Mouse (Mus musculus): ENCODE measurements around the gene Ddx43. TPM values are rescaled to one million over a fixed set of nuclear protein-coding genes. Genes with fewer than 3 reads are reported as not detected.

Ddx43 gene
- polyA plus RNA-seq, 1 experiment from 2014 or later: 0.27 TPM

- peaks cover 82% of the 10 kb centered on the region for H3K36me3 ChIP-seq (replicated peaks)
- no peak overlapping the region for H3K4me3 ChIP-seq (replicated peaks)
- no peaks in the 10 kb centered on the region for H3K4me1 ChIP-seq
- H3K4me2 ChIP-seq: no peak overlapping the region
- no peaks in the 10 kb centered on the region for H3K9me3 ChIP-seq
- ATAC-seq (ENCODE audit: low FRiP score): no peak
- H3K9ac ChIP-seq: no peak overlapping the region
- no peak overlapping the region for H3K27ac ChIP-seq
- 95% methylated on average over 4 of the region's 4 CpGs for WGBS
- no peaks in the 10 kb centered on the region for H3K27me3 ChIP-seq
Observed at GRCm38 (mm10) chr9:78463337-78463736, 67.8 kb downstream of the Ddx43 start.

- Histone ChIP-seq H3K27me3 (no peaks in the 10 kb centered on the region), H3K36me3 (replicated peaks) (peaks cover 73% of the 10 kb centered on the region), H3K4me3 (replicated peaks) (no peak overlapping the region), H3K9me3 (no peaks in the 10 kb centered on the region), H3K4me2 (no peak overlapping the region), H3K4me1 (no peaks in the 10 kb centered on the region), H3K27ac (no peak overlapping the region), H3K9ac (no peak overlapping the region)
- WGBS: 93% methylated on average over 3 of the region's 3 CpGs
- ATAC-seq (ENCODE audit: low FRiP score): no peak
Observed at GRCm38 (mm10) chr9:78465725-78466124, 70.1 kb downstream of the Ddx43 start.

Other genes starting within 250 kb of the Ddx43 start
- gene Gsta4, start 213.0 kb upstream of the Ddx43 start, polyA plus RNA-seq (2016; fragmentation: Nextera tagmentation; extraction: Ambion mirVana): 36.7 and 43.0 TPM in 2 replicates
- not detected in 2 replicates for gene Gsta1, start 165.1 kb upstream of the Ddx43 start, polyA plus RNA-seq (2016; fragmentation: Nextera tagmentation; extraction: Ambion mirVana)
- gene Gm3776, start 138.6 kb upstream of the Ddx43 start, polyA plus RNA-seq (2016; fragmentation: Nextera tagmentation; extraction: Ambion mirVana): not detected in 2 replicates
- not detected in 2 replicates for gene Gm10639, start 105.9 kb upstream of the Ddx43 start, polyA plus RNA-seq (2016; fragmentation: Nextera tagmentation; extraction: Ambion mirVana)
- not detected in 2 replicates for gene Omt2a, start 81.0 kb upstream of the Ddx43 start, polyA plus RNA-seq (2016; fragmentation: Nextera tagmentation; extraction: Ambion mirVana)
- gene Omt2b, start 68.2 kb upstream of the Ddx43 start, polyA plus RNA-seq (2016; fragmentation: Nextera tagmentation; extraction: Ambion mirVana): not detected in 2 replicates
- not detected in 2 replicates for gene Gsta2, start 40.0 kb upstream of the Ddx43 start, polyA plus RNA-seq (2016; fragmentation: Nextera tagmentation; extraction: Ambion mirVana)
- gene Dppa5a, start 27.6 kb upstream of the Ddx43 start, polyA plus RNA-seq (2016; fragmentation: Nextera tagmentation; extraction: Ambion mirVana): 0.81 and 1.8 TPM in 2 replicates
- gene Ooep, start 17.1 kb upstream of the Ddx43 start, polyA plus RNA-seq (2016; fragmentation: Nextera tagmentation; extraction: Ambion mirVana): 5.6 and 6.3 TPM in 2 replicates
- gene Cgas, start 47.5 kb downstream of the Ddx43 start, polyA plus RNA-seq (2016; fragmentation: Nextera tagmentation; extraction: Ambion mirVana): 0.46 and 0.69 TPM in 2 replicates
- gene Mto1, start 52.4 kb downstream of the Ddx43 start, polyA plus RNA-seq (2016; fragmentation: Nextera tagmentation; extraction: Ambion mirVana): 24.4 and 26.1 TPM in 2 replicates
- 0.68 and 0.75 TPM in 2 replicates for gene Gm17324, start 53.0 kb downstream of the Ddx43 start, polyA plus RNA-seq (2016; fragmentation: Nextera tagmentation; extraction: Ambion mirVana)
- 3,508 and 3,592 TPM in 2 replicates for gene Eef1a1, start 93.4 kb downstream of the Ddx43 start, polyA plus RNA-seq (2016; fragmentation: Nextera tagmentation; extraction: Ambion mirVana)
- gene Slc17a5, start 192.3 kb downstream of the Ddx43 start, polyA plus RNA-seq (2016; fragmentation: Nextera tagmentation; extraction: Ambion mirVana): 13.5 and 13.7 TPM in 2 replicates
- 3.6 and 4.1 TPM in 2 replicates for gene Cd109, start 219.8 kb downstream of the Ddx43 start, polyA plus RNA-seq (2016; fragmentation: Nextera tagmentation; extraction: Ambion mirVana)

Data from forebrain, embryonic 12.5 days (tissue).